Mouse (Mus musculus) gastrocnemius, adult 18-20 months (tissue): ENCODE measurements around the gene Kif22. TPM values are rescaled to one million over a fixed set of nuclear protein-coding genes. Genes with fewer than 3 reads are reported as not detected.

ENCODE experiments used
- DNase-seq: peaks from one replicate; pipeline ENCODE4 v3.0.0; 2021; ENCODE audit warnings: low spot score
- total RNA-seq, 2 experiments: library from RNA; stranded (reverse); gene quantifications; 2 replicates each; pipeline ENCODE4 v1.2.3; 2021

Gene Kif22
- total RNA-seq, 2 experiments from 2014 or later, result 1.2 to 1.7 TPM

- no peak for DNase-seq
These were observed 23.6 kb downstream of the Kif22 start for GRCm38 (mm10) chr7:127018416-127019305.

GRCm38 (mm10) chr7:127017950-127018345 is 24.3 kb downstream of the Kif22 start:
- no peak for DNase-seq

DNA sequence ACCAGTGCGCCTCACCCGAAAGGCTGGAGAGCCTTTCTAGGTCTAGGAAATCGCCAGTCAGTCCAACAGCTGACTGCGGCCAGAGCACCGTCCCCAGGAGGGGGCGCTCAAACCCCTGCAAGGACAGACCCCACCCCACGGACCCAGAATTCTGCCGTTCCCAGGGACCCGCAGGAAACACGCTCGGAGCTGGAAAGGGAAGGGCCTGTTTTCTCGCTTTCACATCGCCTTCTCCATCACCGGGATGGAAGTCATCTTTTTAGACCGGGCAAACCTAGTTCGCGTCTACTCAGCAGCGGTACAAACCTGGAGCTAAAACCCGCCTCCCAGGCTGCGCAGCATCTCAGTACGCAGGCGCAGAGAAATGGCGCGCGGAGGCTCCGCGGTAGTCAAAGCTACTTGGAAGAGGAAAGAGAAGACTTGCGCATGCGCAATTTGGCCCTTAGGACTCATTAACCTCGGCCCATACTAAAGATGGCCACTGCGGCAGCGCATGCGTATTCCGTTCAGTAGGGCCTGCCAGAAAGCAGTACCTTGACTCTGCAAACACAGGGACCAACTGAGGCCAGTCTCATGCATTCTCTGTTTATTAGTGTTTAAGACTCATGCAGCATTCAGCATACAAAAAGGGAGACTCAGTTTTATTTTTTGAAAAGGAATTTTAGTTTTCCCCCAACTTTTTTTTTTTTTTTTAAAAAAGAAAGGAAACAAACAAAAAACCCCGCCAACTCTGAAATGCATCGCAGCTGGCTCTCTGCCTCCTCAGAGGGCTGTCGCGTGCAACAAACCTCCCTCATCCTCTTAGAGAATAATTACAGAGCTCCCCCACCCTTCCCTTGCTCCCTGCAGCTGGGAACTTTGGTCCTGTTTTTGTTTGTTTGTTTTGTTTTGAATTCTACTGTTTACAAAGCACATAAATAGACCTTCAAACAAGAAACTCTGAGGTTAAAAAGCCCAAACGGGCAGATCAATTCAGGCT is 25.0 kb downstream of the Kif22 start, which contains the start of gene Pagr1a:
Gene Pagr1a (minus strand): TSS at position 382 of the 979 bp plus-strand sequence.
- peak; percentile 97 for DNase-seq

- no peak for DNase-seq
These were observed 25.8 kb downstream of the Kif22 start for GRCm38 (mm10) chr7:127016486-127016938.

GRCm38 (mm10) chr7:127016481-127016485 is 26.0 kb downstream of the Kif22 start, which contains the start of gene Pagr1b:
Gene Pagr1b (minus strand): TSS chr7:127016484.
- DNase-seq, result no peak

GRCm38 (mm10) chr7:127016081-127016480 is 26.2 kb downstream of the Kif22 start:
- DNase-seq, result no peak

DNA sequence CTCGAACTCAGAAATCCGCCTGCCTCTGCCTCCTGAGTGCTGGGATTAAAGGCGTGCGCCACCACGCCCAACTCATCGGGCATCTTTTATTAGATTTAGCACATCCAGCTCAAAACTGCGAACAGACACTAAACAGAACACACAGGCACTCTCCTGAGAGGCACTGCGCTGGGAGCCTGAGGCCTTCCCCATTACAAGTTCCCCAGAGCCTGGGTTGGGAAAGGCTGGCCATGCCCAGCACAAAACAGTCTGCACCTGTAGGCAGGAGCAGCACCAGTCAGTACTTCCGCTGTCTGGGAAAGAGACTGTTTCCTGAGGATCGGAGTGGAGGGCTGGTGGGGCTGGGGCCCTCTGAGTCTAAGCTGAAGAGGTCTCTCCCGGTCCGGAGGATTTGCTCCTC is 27.3 kb downstream of the Kif22 start:
- DNase-seq, result no peak

DNA sequence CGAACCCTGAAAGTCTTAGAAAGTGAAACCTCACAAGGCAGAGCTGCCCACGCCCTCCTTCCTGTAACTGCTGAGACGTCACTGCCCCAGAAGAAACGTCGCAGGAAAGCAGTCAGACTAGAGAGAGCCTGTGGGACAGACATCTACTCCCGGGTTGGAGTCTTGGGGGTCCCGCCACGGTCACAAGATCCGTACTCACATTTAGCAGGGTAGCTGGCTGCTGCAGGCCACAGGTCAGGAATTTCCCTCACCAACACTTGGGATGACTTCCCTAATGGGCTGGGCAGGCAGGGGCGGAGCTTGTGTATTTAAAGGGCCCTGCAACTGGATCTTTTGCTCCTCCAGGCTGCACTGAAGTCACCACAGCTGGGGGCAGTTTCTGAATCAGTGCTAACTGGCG is 28.0 kb downstream of the Kif22 start, which contains the start of gene Mvp:
Gene Mvp (minus strand): TSS at position 302 of the 400 bp plus-strand sequence.
- peak; percentile 77 for DNase-seq

- no peak for DNase-seq
These were observed 28.9 kb downstream of the Kif22 start for GRCm38 (mm10) chr7:127013385-127013784.

GRCm38 (mm10) chr7:127012845-127013244 is 29.4 kb downstream of the Kif22 start:
- DNase-seq, result no peak

DNA sequence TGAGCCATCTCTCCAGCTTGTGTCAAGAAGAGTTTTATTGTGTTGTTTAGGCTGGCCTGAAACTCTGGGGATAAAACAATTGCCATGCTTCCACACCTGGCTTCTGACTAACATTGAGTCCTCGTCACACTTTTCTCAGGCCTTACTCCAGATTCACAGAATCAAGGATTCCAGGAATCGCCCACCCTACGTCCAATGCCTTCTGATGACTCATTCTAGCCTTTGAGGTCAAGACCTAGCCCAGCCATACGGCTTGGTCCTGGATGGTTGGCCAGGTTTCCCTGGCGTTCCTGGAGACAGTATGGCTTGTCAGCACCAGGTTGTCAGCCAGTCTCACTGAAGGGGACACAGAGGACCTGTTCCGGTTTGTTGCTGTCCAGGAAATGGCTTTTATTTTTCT is 29.9 kb downstream of the Kif22 start:
- DNase-seq, result no peak

DNA sequence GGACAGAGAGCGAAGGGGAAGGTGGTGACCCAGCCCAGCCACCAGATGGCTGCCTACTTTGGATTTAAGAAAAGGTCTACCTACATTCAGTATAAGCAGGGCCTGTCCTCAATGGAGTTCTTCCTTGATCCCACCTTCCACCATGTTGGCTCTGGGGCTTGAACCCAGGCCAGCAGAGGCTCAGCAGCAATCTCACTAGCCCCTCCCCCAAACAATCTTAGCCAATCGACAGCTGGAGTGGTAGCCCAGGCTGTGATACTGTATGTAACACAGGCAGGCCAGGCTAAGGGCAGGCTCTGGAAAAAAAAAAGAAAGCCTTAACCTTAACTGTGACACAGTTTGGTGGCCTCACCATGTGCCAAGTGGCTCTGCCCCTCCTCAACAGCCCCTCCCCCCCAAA is 30.6 kb downstream of the Kif22 start:
- no peak for DNase-seq

- DNase-seq, result no peak
These were observed 31.2 kb downstream of the Kif22 start for GRCm38 (mm10) chr7:127011051-127011450.

GRCm38 (mm10) chr7:127009307-127010085 is 32.8 kb downstream of the Kif22 start:
- no peak for DNase-seq

- DNase-seq, result peak; percentile 70
These were observed 33.8 kb downstream of the Kif22 start for GRCm38 (mm10) chr7:127008239-127009019.

- no peak for DNase-seq
These were observed 34.8 kb downstream of the Kif22 start for GRCm38 (mm10) chr7:127007313-127008024.

- DNase-seq, result no peak
These were observed 38.0 kb downstream of the Kif22 start for GRCm38 (mm10) chr7:127004122-127004875.

DNA sequence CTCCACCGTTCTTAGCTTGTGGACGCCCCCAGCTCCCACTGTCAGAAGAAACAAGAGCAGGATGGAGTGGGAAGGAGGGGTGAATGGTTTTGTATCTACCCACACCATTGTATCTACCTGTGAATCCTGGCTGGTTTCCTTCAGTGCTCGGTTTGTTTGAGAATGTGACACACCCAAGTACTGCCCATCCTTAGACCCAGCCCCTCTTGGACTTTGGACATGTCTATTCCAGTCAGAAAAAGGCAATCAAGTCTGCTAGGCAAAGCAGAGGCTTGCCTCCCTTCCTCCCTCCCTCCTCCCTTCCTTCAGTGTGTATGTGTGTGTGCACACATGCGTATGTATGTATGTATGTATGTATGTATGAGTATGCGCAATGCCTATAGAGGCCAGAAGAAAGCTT is 38.7 kb downstream of the Kif22 start:
- DNase-seq, result no peak

- no peak for DNase-seq
These were observed 42.7 kb downstream of the Kif22 start for GRCm38 (mm10) chr7:126999568-126999967.

DNA sequence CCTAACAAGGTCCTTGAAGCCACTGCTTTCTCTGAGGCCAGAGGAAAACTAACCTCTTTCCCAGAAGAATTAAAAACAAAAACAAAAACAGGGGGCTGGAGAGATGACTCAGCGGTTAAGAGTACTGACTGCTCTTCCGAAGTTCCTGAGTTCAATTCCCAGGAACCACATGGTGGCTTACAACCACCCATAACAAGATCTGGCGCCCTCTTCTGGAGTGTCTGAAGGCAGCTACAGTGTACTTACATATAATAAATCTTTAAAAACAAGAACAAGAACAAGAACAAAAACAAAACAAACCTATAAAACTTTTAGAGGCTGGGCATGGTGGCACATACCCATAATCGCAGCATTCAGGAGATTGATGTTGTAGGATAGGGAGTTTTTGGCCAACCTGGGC is 45.8 kb downstream of the Kif22 start:
- no peak for DNase-seq
